Mouse (Mus musculus): ENCODE measurements around the gene Frk. TPM values are rescaled to one million over a fixed set of nuclear protein-coding genes. Genes with fewer than 3 reads are reported as not detected.

Gene Frk
- polyA plus RNA-seq (2012; fragmentation: generic; extraction: Trizol) = 1 to 10 TPM in 1 of 2 experiments, under 1 TPM in 1; 0.08 to 1.5 TPM

GRCm38 (mm10) chr10:34483297-34484013 lies at the start of gene Frk:
Gene Frk, plus strand, starts transcription at chr10:34483399.

Other genes starting within 250 kb of the Frk start
- gene Tspyl1, start 201.2 kb upstream of the Frk start, polyA plus RNA-seq (2012; fragmentation: generic; extraction: Trizol) = 10 to 100 TPM in 1 of 2 experiments, 1 to 10 TPM in 1; 5.4 to 41.6 TPM
- gene Tspyl4, start 186.0 kb upstream of the Frk start, polyA plus RNA-seq (2012; fragmentation: generic; extraction: Trizol) = 10 to 100 TPM in 1 of 2 experiments, 1 to 10 TPM in 1; 1.9 to 17.6 TPM
- gene Col10a1, start 93.4 kb upstream of the Frk start, polyA plus RNA-seq (2012; fragmentation: generic; extraction: Trizol) = under 1 TPM; 0.01 to 0.51 TPM
- gene Nt5dc1, start 64.8 kb upstream of the Frk start, polyA plus RNA-seq (2012; fragmentation: generic; extraction: Trizol) = 1 to 10 TPM in 1 of 2 experiments, under 1 TPM in 1; 0.81 to 2.7 TPM

Data from C3H10T1/2 (cell line).